Mouse (Mus musculus): ENCODE results near the gene Homer1. TPM values are rescaled to one million over a fixed set of nuclear protein-coding genes. Genes with fewer than 3 reads are reported as not detected.

The Homer1 gene
- total and polyA plus RNA-seq, 3 experiments: 14.6 to 32.2 (median 16.2) TPM

GRCm38 (mm10) chr13:93345854-93346253 lies 46.4 kb downstream of the Homer1 start:
- no peaks in the 10 kb centered on the region for H3K79me2 ChIP-seq (replicated peaks; ENCODE audit: control insufficient read depth, extremely low read depth, insufficient read depth, poor library complexity, severe bottlenecking)
- no peaks in the 10 kb centered on the region for H3K27me3 ChIP-seq (replicated peaks)
- H3K27ac ChIP-seq (ENCODE audit: insufficient read depth, low read depth): no peak overlapping the region
- no peak overlapping the region for H3K4me2 ChIP-seq (ENCODE audit: insufficient read depth, low read depth, poor library complexity, severe bottlenecking)
- in situ Hi-C loops (cut with MboI; ENCODE audit: low pct_ligation_motif_present, low pct_unique_long_range_greater_than_20kb, low sequenced_read_pairs): loop anchor here (25.0 kb wide), 2 partner anchors 266 to 366 kb away; no protein-coding TSS in a partner anchor
- no peak overlapping the region for H3K9ac ChIP-seq (ENCODE audit: insufficient read depth, low read depth)
- dilution Hi-C loops (cut with MboI; ENCODE audit: extremely low pct_ligation_motif_present, extremely low pct_unique_long_range_greater_than_20kb, low sequenced_read_pairs): no loop called here
- TF ChIP-seq NRF1 (IDR thresholded peaks at IDR 0.05; ENCODE audit: low read depth, low read length): no peak
- no peak for TF ChIP-seq JUND (conservative IDR thresholded peaks at IDR 0.05; ENCODE audit: low read depth, low read length)
- TF ChIP-seq USF2 (conservative IDR thresholded peaks at IDR 0.05; ENCODE audit: low read depth, low read length): no peak
- no peak for TF ChIP-seq JUN (IDR thresholded peaks at IDR 0.05; ENCODE audit: insufficient read depth, low read depth, low read length)
- TF ChIP-seq MAX (IDR thresholded peaks at IDR 0.05; ENCODE audit: low read length): no peak
- TF ChIP-seq HCFC1 (IDR thresholded peaks at IDR 0.05; ENCODE audit: low read depth, low read length): no peak
- TF ChIP-seq MXI1 (IDR thresholded peaks at IDR 0.05; ENCODE audit: low read depth, low read length): no peak
- TF ChIP-seq KAT2A (IDR thresholded peaks at IDR 0.05; ENCODE audit: insufficient replicate concordance, low read length): no peak
- TF ChIP-seq RAD21 (IDR thresholded peaks at IDR 0.05; ENCODE audit: low read depth, low read length): no peak
- TF ChIP-seq MEF2A (IDR thresholded peaks at IDR 0.05; ENCODE audit: borderline replicate concordance, low read depth, low read length): no peak
- no peak for TF ChIP-seq ZMIZ1 (IDR thresholded peaks at IDR 0.05; ENCODE audit: low read depth, low read length)
- TF ChIP-seq POLR2AphosphoS2 (IDR thresholded peaks at IDR 0.05; ENCODE audit: low read depth, low read length): no peak
- H3K4me1 ChIP-seq (ENCODE audit: control insufficient read depth in 1 of 2, insufficient read depth in 2 of 2): peaks cover 0 to 3% of the 10 kb centered on the region in 2 experiments; a peak in 1 of 4 replicates
- H3K4me3 ChIP-seq (replicated peaks in 1 of 3; ENCODE audit: low read depth in 2 of 3, low read length in 2 of 3, poor library complexity in 1 of 3): no peak overlapping the region
- no peaks in the 10 kb centered on the region for H3K9me3 ChIP-seq (replicated peaks; ENCODE audit: low read length)
- H3K36me3 ChIP-seq (replicated peaks in 1 of 2; ENCODE audit: control insufficient read depth in 1 of 2, insufficient read depth in 1 of 2, low read length in 1 of 2): peaks cover 9 to 47% of the 10 kb centered on the region in 2 experiments
- DNase-seq (ENCODE audit: extremely low read depth): no peak

- Histone ChIP-seq H3K4me2 (ENCODE audit: insufficient read depth, low read depth, poor library complexity, severe bottlenecking) (no peak overlapping the region), H3K4me1 (ENCODE audit: control insufficient read depth in 1 of 2, insufficient read depth in 2 of 2) (peaks cover 0 to 8% of the 10 kb centered on the region in 2 experiments; a peak in 2 of 4 replicates), H3K9ac (ENCODE audit: insufficient read depth, low read depth) (no peak overlapping the region), H3K36me3 (replicated peaks in 1 of 2; ENCODE audit: control insufficient read depth in 1 of 2, insufficient read depth in 1 of 2, low read length in 1 of 2) (peaks cover 3 to 28% of the 10 kb centered on the region in 2 experiments), H3K27ac (ENCODE audit: insufficient read depth, low read depth) (no peak overlapping the region), H3K79me2 (replicated peaks; ENCODE audit: control insufficient read depth, extremely low read depth, insufficient read depth, poor library complexity, severe bottlenecking) (no peaks in the 10 kb centered on the region), H3K4me3 (replicated peaks in 1 of 3; ENCODE audit: low read depth in 2 of 3, low read length in 2 of 3, poor library complexity in 1 of 3) (no peak overlapping the region), H3K9me3 (replicated peaks; ENCODE audit: low read length) (no peaks in the 10 kb centered on the region), H3K27me3 (replicated peaks) (no peaks in the 10 kb centered on the region)
- in situ Hi-C loops (cut with MboI; ENCODE audit: low pct_ligation_motif_present, low pct_unique_long_range_greater_than_20kb, low sequenced_read_pairs) (no loop called here), dilution Hi-C loops (cut with MboI; ENCODE audit: extremely low pct_ligation_motif_present, extremely low pct_unique_long_range_greater_than_20kb, low sequenced_read_pairs) (no loop called here)
- no peak for DNase-seq (ENCODE audit: extremely low read depth)
- no peak for TF ChIP-seq MAX (IDR thresholded peaks at IDR 0.05; ENCODE audit: low read length)
- no peak for TF ChIP-seq ZC3H11A (IDR thresholded peaks at IDR 0.05; ENCODE audit: low read depth, low read length)
- no peak for TF ChIP-seq TCF12 (IDR thresholded peaks at IDR 0.05; ENCODE audit: low read depth, low read length)
- TF ChIP-seq ZKSCAN1 (IDR thresholded peaks at IDR 0.05; ENCODE audit: borderline replicate concordance, low read depth, low read length): no peak
- TF ChIP-seq JUND (conservative IDR thresholded peaks at IDR 0.05; ENCODE audit: low read depth, low read length): no peak
- no peak for TF ChIP-seq POLR2AphosphoS2 (IDR thresholded peaks at IDR 0.05; ENCODE audit: low read depth, low read length)
- TF ChIP-seq RAD21 (IDR thresholded peaks at IDR 0.05; ENCODE audit: low read depth, low read length): no peak
- no peak for TF ChIP-seq MAFK (IDR thresholded peaks at IDR 0.05; ENCODE audit: insufficient replicate concordance, low read length)
- TF ChIP-seq UBTF (IDR thresholded peaks at IDR 0.05; ENCODE audit: low read depth, low read length): no peak
- no peak for TF ChIP-seq CHD1 (IDR thresholded peaks at IDR 0.05; ENCODE audit: low read depth, low read length)
- TF ChIP-seq SIN3A (IDR thresholded peaks at IDR 0.05; ENCODE audit: low read length): no peak
- no peak for TF ChIP-seq HCFC1 (IDR thresholded peaks at IDR 0.05; ENCODE audit: low read depth, low read length)
- no peak for TF ChIP-seq PAX5 (IDR thresholded peaks at IDR 0.05; ENCODE audit: low read length)
- TF ChIP-seq NRF1 (IDR thresholded peaks at IDR 0.05; ENCODE audit: low read depth, low read length): no peak
- no peak for TF ChIP-seq ELF1 (IDR thresholded peaks at IDR 0.05; ENCODE audit: low read depth, low read length)
- TF ChIP-seq CTCF (conservative IDR thresholded peaks at IDR 0.05 in 1 of 2, IDR thresholded peaks at IDR 0.05 in 1 of 2; ENCODE audit: low read depth in 2 of 2, low read length in 2 of 2): no peak
- no peak for TF ChIP-seq BHLHE40 (IDR thresholded peaks at IDR 0.05; ENCODE audit: low read depth, low read length)
Measured at GRCm38 (mm10) chr13:93352030-93352429, 52.6 kb downstream of the Homer1 start.

Measured in CH12.LX (cell line).